Mouse (Mus musculus) liver, postnatal 0 days (tissue): ENCODE measurements around the gene Zcchc3. TPM values are rescaled to one million over a fixed set of nuclear protein-coding genes. Genes with fewer than 3 reads are reported as not detected.
"Not testable (repeated sequence)": the region's sequence is repeated elsewhere in the genome, so short reads cannot be mapped to it uniquely, and the experiment has no call there.

ENCODE experiments used
- ATAC-seq: fragments of 200-750 bp; cut with Nextera tagmentation; 2 replicates; pipeline ENCODE4 v1.8.0; 2017; ENCODE audit warnings: mild to moderate bottlenecking, moderate library complexity
- DNase-seq: peaks from one replicate; pipeline ENCODE4 v3.0.0-alpha.2; 2016
- H3K27ac ChIP-seq: fragments of 300-500 bp; sonication (generic); 2 replicates; pipeline ENCODE4 v1.5.1; 2014; ENCODE audit warnings: antibody characterized with exemption, moderate library complexity, mild to moderate bottlenecking, low read depth
- H3K27me3 ChIP-seq: fragments of 300-500 bp; sonication (generic); 2 replicates; pipeline ENCODE4 v1.6.1; 2014; ENCODE audit warnings: low read length, control low read depth, mixed read lengths; ENCODE audit not compliant: insufficient read depth
- H3K36me3 ChIP-seq: fragments of 300-500 bp; sonication (generic); replicated peaks from 2 replicates; pipeline ENCODE4 v1.6.1; 2014; ENCODE audit warnings: mild to moderate bottlenecking, control low read depth, low read length, moderate library complexity, mixed read lengths; ENCODE audit not compliant: insufficient read depth
- H3K4me1 ChIP-seq: fragments of 300-500 bp; sonication (generic); 2 replicates; pipeline ENCODE4 v1.6.1; 2014; ENCODE audit warnings: antibody characterized with exemption, mild to moderate bottlenecking, control low read depth; ENCODE audit not compliant: insufficient read depth
- H3K4me2 ChIP-seq: fragments of 300-500 bp; sonication (generic); 2 replicates; pipeline ENCODE4 v1.6.1; 2014; ENCODE audit warnings: low read depth, mild to moderate bottlenecking, low read length, moderate library complexity, mixed read lengths
- H3K4me3 ChIP-seq: fragments of 300-500 bp; sonication (generic); 2 replicates; pipeline ENCODE4 v1.5.1; 2014; ENCODE audit warnings: low read depth, low read length
- H3K9ac ChIP-seq: fragments of 300-500 bp; sonication (generic); replicated peaks from 2 replicates; pipeline ENCODE4 v1.6.1; 2014; ENCODE audit warnings: mild to moderate bottlenecking, moderate library complexity
- H3K9me3 ChIP-seq: fragments of 300-500 bp; sonication (generic); 2 replicates; pipeline ENCODE4 v1.6.1; 2016; ENCODE audit warnings: mild to moderate bottlenecking, control low read depth, low read length, mixed read lengths
- CTCF ChIP-seq: sonication (generic); IDR thresholded peaks from 2 replicates; pipeline ENCODE4 v1.5.1; 2016; ENCODE audit warnings: antibody characterized with exemption, low read depth
- EP300 ChIP-seq: IDR thresholded peaks from 2 replicates; pipeline ENCODE4 v1.6.1; 2016; ENCODE audit warnings: antibody characterized with exemption, low read depth, mild to moderate bottlenecking
- WGBS: fragments of 180-500 bp; shearing (Covaris S2); extraction: QIAGEN DNeasy Blood & Tissue Kit; methylation state at CpG from one replicate; pipeline ENCODE4 v1.1.7; 2014; ENCODE audit not compliant: insufficient replicate concordance; 5-methylcytosine and 5-hydroxymethylcytosine counted together
- polyA plus RNA-seq: library from polyadenylated mRNA; unstranded; fragments of >200 nt; fragmentation: Nextera tagmentation; extraction: Ambion mirVana; gene quantifications from 2 replicates; pipeline ENCODE4 v1.2.1, GENCODE M21; 2015

Gene Zcchc3
- polyA plus RNA-seq, 1 experiment from 2014 or later: 6.4 TPM

GRCm38 (mm10) chr2:152428481-152428880 lies 13.7 kb upstream of the Zcchc3 start:
- 84% methylated on average over 2 of the region's 2 CpGs for WGBS
- not testable (repeated sequence) for H3K4me1 ChIP-seq, DNase-seq, H3K4me2 ChIP-seq, ATAC-seq, H3K9ac ChIP-seq, H3K27ac ChIP-seq, H3K9me3 ChIP-seq, H3K4me3 ChIP-seq, H3K27me3 ChIP-seq, H3K36me3 ChIP-seq
- TF ChIP-seq CTCF: peak; percentile 24; the same call in 1 of the 2 replicates

GRCm38 (mm10) chr2:152427493-152427892 lies 12.7 kb upstream of the Zcchc3 start:
- no peaks in the 10 kb centered on the region for H3K27me3 ChIP-seq
- no peak overlapping the region for H3K4me2 ChIP-seq
- H3K4me3 ChIP-seq: no peak overlapping the region
- H3K9me3 ChIP-seq: 0 out of 2 replicates have a peak, but pooled peaks cover 5% of the 10 kb centered on the region
- no peak for ATAC-seq
- WGBS: 38% methylated on average over 12 of the region's 12 CpGs
- no peaks in the 10 kb centered on the region for H3K4me1 ChIP-seq
- DNase-seq: no peak
- H3K9ac ChIP-seq: no peak overlapping the region
- H3K27ac ChIP-seq: no peak overlapping the region
- TF ChIP-seq EP300 (no peak), CTCF (no peak)
- H3K36me3 ChIP-seq: no peaks in the 10 kb centered on the region

GRCm38 (mm10) chr2:152415786-152416185 lies 959 bp upstream of the Zcchc3 start:
- 95% methylated on average over 3 of the region's 3 CpGs for WGBS
- peaks cover 33% of the 10 kb centered on the region for H3K4me1 ChIP-seq
- 0 out of 2 replicates have a peak, but pooled peaks cover 3% of the 10 kb centered on the region for H3K9me3 ChIP-seq
- TF ChIP-seq CTCF (no peak), EP300 (no peak)
- H3K27me3 ChIP-seq: no peaks in the 10 kb centered on the region
- H3K36me3 ChIP-seq: no peaks in the 10 kb centered on the region
- H3K4me3 ChIP-seq: no peak overlapping the region
- H3K9ac ChIP-seq: no peak overlapping the region
- ATAC-seq (no peak), DNase-seq (no peak)
- no peak overlapping the region for H3K27ac ChIP-seq
- peak overlapping the region; percentile 89; the same call in 1 of the 2 replicates for H3K4me2 ChIP-seq

- H3K4me2 ChIP-seq: peak within 1 kb of the TSS; percentile 89
- DNase-seq (no peak), ATAC-seq (no peak)
- H3K27ac ChIP-seq: peak within 1 kb of the TSS; percentile 89
- H3K9ac ChIP-seq: peak within 1 kb of the TSS; percentile 94
- H3K4me1 ChIP-seq: peaks cover 34% of the 10 kb centered on the region
- no peaks in the 10 kb centered on the region for H3K27me3 ChIP-seq
- H3K4me3 ChIP-seq: peak within 1 kb of the TSS; percentile 89
- WGBS: 37% methylated on average over 4 of the region's 4 CpGs
- H3K9me3 ChIP-seq: 0 out of 2 replicates have a peak, but pooled peaks cover 3% of the 10 kb centered on the region
- H3K36me3 ChIP-seq: no peaks in the 10 kb centered on the region
- TF ChIP-seq EP300 (no peak), CTCF (no peak)
These were observed 460 bp upstream of the Zcchc3 start, which contains the start of gene 6820408C15Rik for GRCm38 (mm10) chr2:152415287-152415686. Gene 6820408C15Rik, plus strand, starts transcription at chr2:152415587.

GRCm38 (mm10) chr2:152413765-152414584 lies 852 bp downstream of the Zcchc3 start:
- Histone ChIP-seq H3K4me3 (peak overlapping the region; percentile 89), H3K9ac (peak overlapping the region; percentile 94), H3K36me3 (no peaks in the 10 kb centered on the region), H3K4me2 (peak overlapping the region; percentile 89), H3K9me3 (0 out of 2 replicates have a peak, but pooled peaks cover 3% of the 10 kb centered on the region), H3K27me3 (no peaks in the 10 kb centered on the region), H3K27ac (peak overlapping the region; percentile 89), H3K4me1 (peaks cover 34% of the 10 kb centered on the region)
- TF ChIP-seq EP300 (no peak), CTCF (no peak)
- DNase-seq (peak; percentile 60), ATAC-seq (peak; percentile 40)
- 1% methylated on average over 82 of the region's 86 CpGs for WGBS

- 11% methylated on average over 21 of the region's 21 CpGs for WGBS
- Histone ChIP-seq H3K4me1 (peaks cover 34% of the 10 kb centered on the region), H3K4me3 (peak overlapping the region; percentile 89), H3K9me3 (0 out of 2 replicates have a peak, but pooled peaks cover 3% of the 10 kb centered on the region), H3K36me3 (no peaks in the 10 kb centered on the region), H3K9ac (peak overlapping the region; percentile 94), H3K4me2 (peak overlapping the region; percentile 89), H3K27ac (peak overlapping the region; percentile 89), H3K27me3 (no peaks in the 10 kb centered on the region)
- no peak for TF ChIP-seq CTCF
- no peak for TF ChIP-seq EP300
- ATAC-seq (peak; percentile 24), DNase-seq (no peak)
These were observed 1.6 kb downstream of the Zcchc3 start for GRCm38 (mm10) chr2:152413158-152413764.
